Mouse (Mus musculus): ENCODE results near the gene Pnrc2. TPM values are rescaled to one million over a fixed set of nuclear protein-coding genes. Genes with fewer than 3 reads are reported as not detected.

The Pnrc2 gene
- total RNA-seq, 2 experiments from 2014 or later = 59.0 to 80.1 TPM

- peak; percentile 54 to 65 for DNase-seq (ENCODE audit: low spot score in 2 of 2)
These were observed 45.2 kb downstream of the Pnrc2 start for GRCm38 (mm10) chr4:135828491-135828890.

GRCm38 (mm10) chr4:135824254-135824653, 49.4 kb downstream of the Pnrc2 start:
- no peak for DNase-seq (ENCODE audit: low spot score in 2 of 2)

GRCm38 (mm10) chr4:135823298-135823697, 50.4 kb downstream of the Pnrc2 start:
- DNase-seq (ENCODE audit: low spot score in 2 of 2) = peak; percentile 58 to 61

GRCm38 (mm10) chr4:135821772-135822171, 51.9 kb downstream of the Pnrc2 start:
- DNase-seq (ENCODE audit: low spot score in 2 of 2) = no peak

Other genes starting within 250 kb of the Pnrc2 start
- under 1 TPM; 0.41 to 0.42 TPM for gene Ifnlr1, start 187.6 kb downstream of the Pnrc2 start, total RNA-seq (2021)
- gene Il22ra1, start 145.7 kb downstream of the Pnrc2 start, total RNA-seq (2021) = under 1 TPM; 0.13 to 0.18 TPM
- gene Myom3, start 114.1 kb downstream of the Pnrc2 start, total RNA-seq (2021) = 1 to 10 TPM; 2.0 to 2.4 TPM
- gene Srsf10, start 18.1 kb downstream of the Pnrc2 start, total RNA-seq (2021) = 10 to 100 TPM; 86.7 to 88.2 TPM
- gene Cnr2, start 21.5 kb upstream of the Pnrc2 start, total RNA-seq (2021) = under 1 TPM; 0.18 to 0.22 TPM
- 10 to 100 TPM; 50.9 to 56.1 TPM for gene Fuca1, start 46.9 kb upstream of the Pnrc2 start, total RNA-seq (2021)
- gene Hmgcl, start 72.6 kb upstream of the Pnrc2 start, total RNA-seq (2021) = 10 to 100 TPM; 33.6 to 36.3 TPM
- gene Gale, start 89.9 kb upstream of the Pnrc2 start, total RNA-seq (2021) = 10 to 100 TPM; 34.6 to 36.2 TPM
- 100 to 1,000 TPM; 113 to 119 TPM for gene Lypla2, start 98.8 kb upstream of the Pnrc2 start, total RNA-seq (2021)
- gene Pithd1, start 113.4 kb upstream of the Pnrc2 start, total RNA-seq (2021) = 10 to 100 TPM; 76.2 to 81.0 TPM
- gene Eloa, start 147.9 kb upstream of the Pnrc2 start, total RNA-seq (2021) = 10 to 100 TPM; 32.5 to 33.6 TPM
- 100 to 1,000 TPM; 322 to 405 TPM for gene Rpl11, start 179.6 kb upstream of the Pnrc2 start, total RNA-seq (2021)

Measured in layer of hippocampus, postnatal 10 days (tissue).